Mouse (Mus musculus): ENCODE results near the gene Itgal. TPM values are rescaled to one million over a fixed set of nuclear protein-coding genes. Genes with fewer than 3 reads are reported as not detected.
A peak's percentile ranks its signal among the peaks of the same experiment; 100 is the strongest.
"Not testable (repeated sequence)": the region's sequence is repeated elsewhere in the genome, so short reads cannot be mapped to it uniquely, and the experiment has no call there.

Itgal gene
- polyA plus RNA-seq (2014; fragmentation: Nextera tagmentation; extraction: Ambion mirVana) = 0.21 and 0.29 TPM in 2 replicates

- Histone ChIP-seq H3K36me3 (ENCODE audit: control insufficient read depth, insufficient read depth, low read length) (no peaks in the 10 kb centered on the region), H3K4me2 (ENCODE audit: low read depth, low read length, severe bottlenecking) (no peak within 1 kb of the TSS), H3K4me1 (replicated peaks; ENCODE audit: control insufficient read depth, insufficient read depth, low read length) (no peaks in the 10 kb centered on the region), H3K27ac (ENCODE audit: low read depth, low read length) (no peak within 1 kb of the TSS), H3K4me3 (ENCODE audit: low read depth, low read length) (no peak within 1 kb of the TSS), H3K27me3 (ENCODE audit: control insufficient read depth, insufficient read depth, low read length) (no peaks in the 10 kb centered on the region), H3K9ac (ENCODE audit: low read length) (no peak within 1 kb of the TSS), H3K9me3 (ENCODE audit: control insufficient read depth, low read length) (no peaks in the 10 kb centered on the region)
- DNase-seq (ENCODE audit: low spot score) (no peak), ATAC-seq (replicated peaks; ENCODE audit: low FRiP score) (no peak)
- WGBS = 90% methylated on average over 11 of the region's 11 CpGs
These were observed at the start of gene Itgal for GRCm38 (mm10) chr7:127296098-127296497. Gene Itgal, plus strand, starts transcription at chr7:127296260.

GRCm38 (mm10) chr7:127250511-127250910 lies 45.5 kb upstream of the Itgal start:
- not testable (repeated sequence) for H3K36me3 ChIP-seq (ENCODE audit: control insufficient read depth, insufficient read depth, low read length); H3K4me1 ChIP-seq (replicated peaks; ENCODE audit: control insufficient read depth, insufficient read depth, low read length); H3K9ac ChIP-seq (ENCODE audit: low read length); H3K27me3 ChIP-seq (ENCODE audit: control insufficient read depth, insufficient read depth, low read length); H3K9me3 ChIP-seq (ENCODE audit: control insufficient read depth, low read length); DNase-seq (ENCODE audit: low spot score); ATAC-seq (replicated peaks; ENCODE audit: low FRiP score); H3K27ac ChIP-seq (ENCODE audit: low read depth, low read length); H3K4me3 ChIP-seq (ENCODE audit: low read depth, low read length); H3K4me2 ChIP-seq (ENCODE audit: low read depth, low read length, severe bottlenecking)
- WGBS = 93% methylated on average over 8 of the region's 8 CpGs

GRCm38 (mm10) chr7:127252414-127252813 lies 43.6 kb upstream of the Itgal start:
- Histone ChIP-seq H3K36me3 (ENCODE audit: control insufficient read depth, insufficient read depth, low read length) (no peaks in the 10 kb centered on the region; the same call in 1 of the 2 replicates), H3K9ac (ENCODE audit: low read length) (no peak overlapping the region), H3K27me3 (ENCODE audit: control insufficient read depth, insufficient read depth, low read length) (no peaks in the 10 kb centered on the region), H3K4me3 (ENCODE audit: low read depth, low read length) (no peak overlapping the region), H3K4me1 (replicated peaks; ENCODE audit: control insufficient read depth, insufficient read depth, low read length) (no peaks in the 10 kb centered on the region), H3K4me2 (ENCODE audit: low read depth, low read length, severe bottlenecking) (no peak overlapping the region), H3K27ac (ENCODE audit: low read depth, low read length) (no peak overlapping the region), H3K9me3 (ENCODE audit: control insufficient read depth, low read length) (no peaks in the 10 kb centered on the region)
- DNase-seq (ENCODE audit: low spot score) (no peak), ATAC-seq (replicated peaks; ENCODE audit: low FRiP score) (no peak)
- WGBS = 86% methylated on average over 2 of the region's 2 CpGs

GRCm38 (mm10) chr7:127253341-127253740 lies 42.7 kb upstream of the Itgal start:
- peak overlapping the region; percentile 64; the same call in 1 of the 2 replicates for H3K9ac ChIP-seq (ENCODE audit: low read length)

GRCm38 (mm10) chr7:127253821-127254769 lies 42.0 kb upstream of the Itgal start:
- Histone ChIP-seq H3K4me1 (replicated peaks; ENCODE audit: control insufficient read depth, insufficient read depth, low read length) (no peaks in the 10 kb centered on the region; the same call in 1 of the 2 replicates), H3K27me3 (ENCODE audit: control insufficient read depth, insufficient read depth, low read length) (no peaks in the 10 kb centered on the region), H3K4me2 (ENCODE audit: low read depth, low read length, severe bottlenecking) (peak overlapping the region; percentile 76), H3K4me3 (ENCODE audit: low read depth, low read length) (peak overlapping the region; percentile 49), H3K9ac (ENCODE audit: low read length) (peak overlapping the region; percentile 64), H3K27ac (ENCODE audit: low read depth, low read length) (peak overlapping the region; percentile 82), H3K9me3 (ENCODE audit: control insufficient read depth, low read length) (no peaks in the 10 kb centered on the region), H3K36me3 (ENCODE audit: control insufficient read depth, insufficient read depth, low read length) (no peaks in the 10 kb centered on the region; the same call in 1 of the 2 replicates)
- WGBS = under 1% methylated on average over 116 of the region's 136 CpGs
- ATAC-seq (replicated peaks; ENCODE audit: low FRiP score) (peak; percentile 98), DNase-seq (ENCODE audit: low spot score) (peak; percentile 97)

More at GRCm38 (mm10) chr7:127253341-127253740, 42.7 kb upstream of the Itgal start:
- no peak for ATAC-seq (replicated peaks; ENCODE audit: low FRiP score)
- WGBS = 82% methylated on average over 6 of the region's 6 CpGs
- Histone ChIP-seq H3K4me2 (ENCODE audit: low read depth, low read length, severe bottlenecking) (peak overlapping the region; percentile 76), H3K27ac (ENCODE audit: low read depth, low read length) (peak overlapping the region; percentile 82), H3K36me3 (ENCODE audit: control insufficient read depth, insufficient read depth, low read length) (no peaks in the 10 kb centered on the region; the same call in 1 of the 2 replicates), H3K9me3 (ENCODE audit: control insufficient read depth, low read length) (no peaks in the 10 kb centered on the region), H3K4me3 (ENCODE audit: low read depth, low read length) (peak overlapping the region; percentile 49), H3K27me3 (ENCODE audit: control insufficient read depth, insufficient read depth, low read length) (no peaks in the 10 kb centered on the region), H3K4me1 (replicated peaks; ENCODE audit: control insufficient read depth, insufficient read depth, low read length) (no peaks in the 10 kb centered on the region)
- DNase-seq (ENCODE audit: low spot score) = no peak

GRCm38 (mm10) chr7:127255008-127255407 lies 41.1 kb upstream of the Itgal start:
- peak overlapping the region; percentile 76 for H3K4me2 ChIP-seq (ENCODE audit: low read depth, low read length, severe bottlenecking)
- no peaks in the 10 kb centered on the region for H3K27me3 ChIP-seq (ENCODE audit: control insufficient read depth, insufficient read depth, low read length)
- WGBS = 37% methylated on average over 4 of the region's 4 CpGs
- peak overlapping the region; percentile 55 for H3K9ac ChIP-seq (ENCODE audit: low read length)
- H3K4me3 ChIP-seq (ENCODE audit: low read depth, low read length) = peak overlapping the region; percentile 49
- H3K4me1 ChIP-seq (replicated peaks; ENCODE audit: control insufficient read depth, insufficient read depth, low read length) = peaks cover 2% of the 10 kb centered on the region; the same call in 1 of the 2 replicates
- H3K27ac ChIP-seq (ENCODE audit: low read depth, low read length) = no peak overlapping the region
- H3K36me3 ChIP-seq (ENCODE audit: control insufficient read depth, insufficient read depth, low read length) = no peaks in the 10 kb centered on the region; the same call in 1 of the 2 replicates
- H3K9me3 ChIP-seq (ENCODE audit: control insufficient read depth, low read length) = no peaks in the 10 kb centered on the region
- no peak for ATAC-seq (replicated peaks; ENCODE audit: low FRiP score)
- no peak for DNase-seq (ENCODE audit: low spot score)

- H3K27me3 ChIP-seq (ENCODE audit: control insufficient read depth, insufficient read depth, low read length) = no peaks in the 10 kb centered on the region
- WGBS = 97% methylated on average over 2 of the region's 2 CpGs
- no peak overlapping the region for H3K27ac ChIP-seq (ENCODE audit: low read depth, low read length)
- H3K4me2 ChIP-seq (ENCODE audit: low read depth, low read length, severe bottlenecking) = no peak overlapping the region
- DNase-seq (ENCODE audit: low spot score) = no peak
- no peak overlapping the region for H3K4me3 ChIP-seq (ENCODE audit: low read depth, low read length)
- no peaks in the 10 kb centered on the region; the same call in 1 of the 2 replicates for H3K36me3 ChIP-seq (ENCODE audit: control insufficient read depth, insufficient read depth, low read length)
- no peak for ATAC-seq (replicated peaks; ENCODE audit: low FRiP score)
- peaks cover 3% of the 10 kb centered on the region for H3K4me1 ChIP-seq (replicated peaks; ENCODE audit: control insufficient read depth, insufficient read depth, low read length)
- no peak overlapping the region for H3K9ac ChIP-seq (ENCODE audit: low read length)
- no peaks in the 10 kb centered on the region for H3K9me3 ChIP-seq (ENCODE audit: control insufficient read depth, low read length)
These were observed 40.1 kb upstream of the Itgal start for GRCm38 (mm10) chr7:127255965-127256364.

GRCm38 (mm10) chr7:127256518-127256917 lies 39.5 kb upstream of the Itgal start:
- Histone ChIP-seq H3K27me3 (ENCODE audit: control insufficient read depth, insufficient read depth, low read length) (no peaks in the 10 kb centered on the region), H3K9ac (ENCODE audit: low read length) (no peak overlapping the region), H3K36me3 (ENCODE audit: control insufficient read depth, insufficient read depth, low read length) (no peaks in the 10 kb centered on the region; the same call in 1 of the 2 replicates), H3K4me3 (ENCODE audit: low read depth, low read length) (no peak overlapping the region), H3K9me3 (ENCODE audit: control insufficient read depth, low read length) (no peaks in the 10 kb centered on the region), H3K4me2 (ENCODE audit: low read depth, low read length, severe bottlenecking) (no peak overlapping the region), H3K4me1 (replicated peaks; ENCODE audit: control insufficient read depth, insufficient read depth, low read length) (peaks cover 7% of the 10 kb centered on the region), H3K27ac (ENCODE audit: low read depth, low read length) (no peak overlapping the region)
- WGBS = 90% methylated on average over 5 of the region's 5 CpGs
- DNase-seq (ENCODE audit: low spot score) = no peak
- ATAC-seq (replicated peaks; ENCODE audit: low FRiP score) = no peak
